Mouse (Mus musculus) layer of hippocampus, postnatal 25 days (tissue): ENCODE measurements around the gene S100a13. TPM values are rescaled to one million over a fixed set of nuclear protein-coding genes. Genes with fewer than 3 reads are reported as not detected.

Experiments used
- DNase-seq, 2 experiments: peaks; one replicate each; pipeline ENCODE4 v3.0.0; 2022; ENCODE audit warnings: mixed read lengths in 2 of 2, low spot score in 1 of 2; ENCODE audit errors: extremely low spot score in 1 of 2
- total RNA-seq, 2 experiments: library from RNA; stranded (reverse); gene quantifications; 2 replicates each; pipeline ENCODE4 v1.2.3; 2021

The S100a13 gene
- total RNA-seq, result 10 to 100 TPM; 22.6 to 27.6 TPM

- DNase-seq, result no peak
Measured at GRCm38 (mm10) chr3:90513796-90514590, at the start of gene S100a13, which contains the start of gene S100a1. S100a13 (plus strand) TSS chr3:90514435. S100a1 (minus strand) TSS chr3:90514392.

DNA sequence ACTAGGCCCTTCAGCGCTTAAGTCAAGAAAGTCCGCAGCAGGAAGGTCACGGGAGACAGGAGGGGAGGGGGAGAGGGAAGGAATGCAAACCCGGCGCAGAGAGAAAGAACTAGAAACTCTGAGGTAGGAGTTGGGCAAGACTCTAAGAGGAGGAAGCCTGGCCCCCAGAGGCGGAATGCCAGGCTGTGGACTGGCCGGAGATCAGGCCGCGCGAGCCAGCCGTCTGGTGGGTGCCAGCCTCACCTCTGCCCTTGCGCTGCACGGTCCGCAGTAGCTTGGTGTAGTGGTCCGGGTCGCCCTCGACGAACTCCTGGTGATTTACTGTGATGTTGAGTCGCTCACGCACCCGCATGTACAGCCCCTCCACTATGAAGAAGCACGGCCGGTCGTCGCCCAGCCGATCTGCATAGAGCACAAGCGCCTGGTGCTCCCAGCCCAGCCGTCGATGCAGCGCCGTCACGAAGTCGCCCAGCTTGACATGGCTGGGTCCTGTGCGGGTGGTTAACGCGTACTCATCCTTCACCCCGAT lies 49.6 kb upstream of the S100a13 start:
- DNase-seq, result no peak

GRCm38 (mm10) chr3:90465081-90465685 lies 49.1 kb upstream of the S100a13 start:
- DNase-seq, result no peak

DNA sequence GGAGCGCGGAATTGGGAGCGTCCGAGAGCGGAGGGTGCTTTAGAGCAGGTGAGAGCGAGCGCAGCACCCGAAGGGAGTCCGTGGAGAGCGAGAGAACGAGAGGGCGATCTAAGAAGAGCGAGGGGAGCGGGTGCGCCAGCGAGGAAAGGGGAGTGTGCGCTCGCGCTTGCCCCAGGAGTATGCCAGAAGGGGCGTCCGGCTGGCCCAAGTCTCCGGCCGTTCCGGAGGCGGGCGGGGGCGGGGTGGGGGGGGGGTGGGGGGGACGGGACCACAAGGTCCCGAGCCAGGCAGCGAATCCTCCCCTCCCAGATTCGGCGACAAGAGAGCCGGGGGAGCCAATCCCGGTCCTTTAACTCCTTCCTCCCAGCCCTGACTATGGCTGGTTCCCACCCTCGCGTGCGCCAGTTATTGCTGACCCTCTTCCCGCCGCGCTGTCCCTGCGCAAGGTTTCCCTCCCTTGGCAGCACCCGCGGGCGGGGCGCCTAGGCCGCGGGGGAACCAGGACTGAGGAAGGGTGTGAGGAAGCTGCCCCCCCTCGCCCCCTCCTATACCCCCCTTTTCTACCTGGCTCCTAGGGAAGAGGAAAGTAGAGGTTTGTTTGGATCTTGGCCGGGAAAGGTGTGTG lies 48.4 kb upstream of the S100a13 start, which contains the start of gene Npr1:
Gene Npr1 (minus strand): TSS at position 181 of the 625 bp plus-strand sequence.
- no peak for DNase-seq

DNA sequence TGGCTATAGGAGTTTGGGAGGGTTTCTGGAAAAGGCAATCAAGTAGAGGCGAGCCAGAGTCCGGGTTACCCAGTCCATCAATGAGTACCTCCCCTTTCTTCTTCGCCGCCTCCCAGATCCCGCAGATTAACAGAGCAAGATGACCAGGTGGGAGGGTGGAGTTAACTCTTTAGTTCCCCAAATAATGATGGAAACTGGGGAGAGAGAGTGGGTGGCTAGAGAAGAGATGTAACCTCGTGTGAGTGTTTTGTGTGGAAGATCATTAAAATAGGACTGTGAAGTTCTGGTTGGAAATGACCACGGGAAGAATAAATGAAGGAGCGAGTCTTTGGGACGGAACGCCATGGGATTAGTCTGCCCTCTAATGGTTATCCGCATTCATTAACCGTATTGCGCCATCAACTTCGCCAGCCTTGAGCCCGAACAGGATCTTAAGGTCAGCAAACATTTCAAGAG lies 47.9 kb upstream of the S100a13 start:
- DNase-seq, result peak in 1 of 2 experiments; percentile 46

GRCm38 (mm10) chr3:90467618-90468300 lies 46.5 kb upstream of the S100a13 start:
- no peak for DNase-seq

GRCm38 (mm10) chr3:90472213-90472612 lies 42.0 kb upstream of the S100a13 start:
- no peak for DNase-seq

GRCm38 (mm10) chr3:90475151-90475830 lies 38.9 kb upstream of the S100a13 start:
- no peak for DNase-seq

- DNase-seq, result peak; percentile 85 to 87
Measured at GRCm38 (mm10) chr3:90475831-90476611, 38.2 kb upstream of the S100a13 start, which contains the start of gene Ilf2. Ilf2 (plus strand) TSS chr3:90476126.

- DNase-seq, result no peak
Measured at GRCm38 (mm10) chr3:90486998-90487397, 27.2 kb upstream of the S100a13 start.

DNA sequence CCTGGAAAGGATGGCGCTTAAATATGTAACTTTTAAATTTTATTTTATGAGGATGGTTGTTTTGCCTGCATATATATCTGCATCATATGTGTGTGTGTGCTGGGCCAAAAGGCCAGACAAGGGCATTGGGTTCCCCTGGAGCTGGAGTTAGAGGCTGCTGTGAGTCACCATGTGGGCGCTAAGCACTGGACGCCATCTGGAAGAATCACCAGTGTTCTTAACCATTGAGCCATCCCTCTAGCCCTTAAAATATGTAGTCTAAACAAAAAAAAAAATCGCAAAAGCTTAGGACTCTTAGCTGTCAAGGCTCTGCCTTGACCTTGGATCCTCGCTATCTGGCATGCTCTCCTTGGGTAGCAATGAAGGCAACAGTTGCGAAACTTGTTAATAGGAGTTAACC lies 25.7 kb upstream of the S100a13 start:
- no peak for DNase-seq

- peak; percentile 86 to 93 for DNase-seq
Measured at GRCm38 (mm10) chr3:90490696-90491256, 23.5 kb upstream of the S100a13 start, which contains the start of gene Snapin. Snapin (minus strand) TSS chr3:90491033.

DNA sequence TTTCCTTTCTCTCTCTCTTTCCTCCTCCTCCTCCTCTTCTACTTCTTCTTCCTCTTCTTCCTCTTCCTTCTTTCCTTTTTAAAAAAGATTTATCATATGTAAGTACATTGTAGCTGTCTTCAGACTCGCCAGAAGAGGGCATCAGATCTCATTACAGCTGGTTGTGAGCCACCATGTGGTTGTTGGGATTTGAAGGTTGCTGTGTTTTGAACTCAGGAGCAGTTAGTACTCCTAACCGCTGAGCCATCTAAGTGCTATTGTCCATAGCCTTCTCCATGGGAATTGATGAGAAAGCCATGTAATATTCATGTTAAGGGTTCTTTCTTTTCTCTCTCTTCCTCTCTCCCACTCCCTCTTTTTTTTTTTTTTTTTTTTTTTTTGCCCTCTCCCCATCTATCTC lies 22.9 kb upstream of the S100a13 start:
- DNase-seq, result no peak

GRCm38 (mm10) chr3:90493831-90494540 lies 20.2 kb upstream of the S100a13 start:
- no peak for DNase-seq

GRCm38 (mm10) chr3:90495850-90496525 lies 18.2 kb upstream of the S100a13 start:
- no peak for DNase-seq

DNA sequence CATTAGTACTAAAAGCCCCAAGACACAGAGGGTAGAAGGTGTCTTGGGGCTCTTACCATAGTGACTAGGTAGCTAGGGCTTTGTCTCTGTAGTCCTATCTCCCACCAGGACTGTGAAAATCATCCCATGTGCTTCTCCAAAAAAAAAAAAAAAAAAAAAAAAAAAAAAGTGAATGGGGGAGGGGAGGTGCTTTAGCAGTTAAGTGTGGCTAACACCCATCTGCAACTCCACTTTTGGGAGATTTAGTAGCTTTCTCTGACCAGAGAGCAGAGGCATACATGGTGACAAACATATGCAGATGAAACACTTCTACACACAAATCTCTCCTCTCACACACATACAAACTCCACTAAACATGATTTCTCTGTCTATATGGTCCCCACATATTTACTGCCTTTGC lies 16.6 kb upstream of the S100a13 start:
- DNase-seq, result no peak

GRCm38 (mm10) chr3:90503444-90503843 lies 10.8 kb upstream of the S100a13 start:
- no peak for DNase-seq
